Mouse (Mus musculus) heart, adult 11 months (tissue): ENCODE measurements around the gene Ngb.

ENCODE experiments used
- DNase-seq: peaks from one replicate; pipeline ENCODE4 v3.0.0; 2022

Ngb gene

GRCm38 (mm10) chr12:87089701-87090100 is 12.6 kb downstream of the Ngb start:
- DNase-seq, result no peak

GRCm38 (mm10) chr12:87089255-87089654 is 13.1 kb downstream of the Ngb start:
- no peak for DNase-seq

GRCm38 (mm10) chr12:87088331-87088730 is 14.0 kb downstream of the Ngb start:
- DNase-seq, result no peak

GRCm38 (mm10) chr12:87087236-87087635 is 15.1 kb downstream of the Ngb start:
- no peak for DNase-seq

- DNase-seq, result no peak
These were observed 19.5 kb downstream of the Ngb start for GRCm38 (mm10) chr12:87082797-87083196.

- DNase-seq, result no peak
These were observed 25.7 kb downstream of the Ngb start for GRCm38 (mm10) chr12:87076610-87077009.

GRCm38 (mm10) chr12:87070520-87070919 is 31.8 kb downstream of the Ngb start:
- DNase-seq, result no peak

- no peak for DNase-seq
These were observed 35.9 kb downstream of the Ngb start for GRCm38 (mm10) chr12:87066429-87066828.

GRCm38 (mm10) chr12:87065446-87065845 is 36.9 kb downstream of the Ngb start:
- DNase-seq, result no peak

GRCm38 (mm10) chr12:87057066-87057465 is 45.3 kb downstream of the Ngb start:
- DNase-seq, result no peak

GRCm38 (mm10) chr12:87054873-87055272 is 47.5 kb downstream of the Ngb start:
- no peak for DNase-seq

- peak; percentile 96 for DNase-seq
These were observed 49.5 kb downstream of the Ngb start for GRCm38 (mm10) chr12:87052661-87053321.

GRCm38 (mm10) chr12:87047536-87047935 is 54.8 kb downstream of the Ngb start:
- DNase-seq, result no peak
